Mouse (Mus musculus): ENCODE measurements around the gene Rbm3. TPM values are rescaled to one million over a fixed set of nuclear protein-coding genes. Genes with fewer than 3 reads are reported as not detected.

Gene Rbm3
- total RNA-seq (2023): 531 TPM

GRCm38 (mm10) chrX:8145153-8145991, at the start of gene Rbm3:
Gene Rbm3 (minus strand): TSS chrX:8145880.

GRCm38 (mm10) chrX:8193419-8193723, 47.7 kb upstream of the Rbm3 start, which contains the start of gene Ebp:
Gene Ebp (minus strand): TSS chrX:8193512.

GRCm38 (mm10) chrX:8175504-8176385, 30.1 kb upstream of the Rbm3 start, which contains the start of gene Tbc1d25:
Gene Tbc1d25 (minus strand): TSS chrX:8176181.

GRCm38 (mm10) chrX:8132017-8132976, 13.4 kb downstream of the Rbm3 start, which contains the start of gene Wdr13:
Gene Wdr13 (minus strand): TSS chrX:8132892.

GRCm38 (mm10) chrX:8090346-8090953, 55.2 kb downstream of the Rbm3 start, which contains the start of gene Was:
Gene Was (minus strand): TSS chrX:8090498.

Other genes starting within 250 kb of the Rbm3 start
- gene Pqbp1, start 246.6 kb downstream of the Rbm3 start, total RNA-seq (2023): 68.3 TPM
- gene Timm17b, start 246.5 kb downstream of the Rbm3 start, total RNA-seq (2023): 31.9 TPM
- not detected for gene Gm10491, start 238.0 kb downstream of the Rbm3 start, total RNA-seq (2023)
- gene Gm10490, start 236.3 kb downstream of the Rbm3 start, total RNA-seq (2023): not detected
- not detected for gene Pcsk1n, start 226.1 kb downstream of the Rbm3 start, total RNA-seq (2023)
- gene Eras, start 217.3 kb downstream of the Rbm3 start, total RNA-seq (2023): not detected
- 11.2 TPM for gene Hdac6, start 198.0 kb downstream of the Rbm3 start, total RNA-seq (2023)
- gene Gata1, start 167.8 kb downstream of the Rbm3 start, total RNA-seq (2023): 0.61 TPM
- not detected for gene Glod5, start 127.4 kb downstream of the Rbm3 start, total RNA-seq (2023)
- 32.6 TPM for gene Suv39h1, start 71.1 kb downstream of the Rbm3 start, total RNA-seq (2023)
- 100 TPM for gene Was, start 55.4 kb downstream of the Rbm3 start, total RNA-seq (2023)
- gene Wdr13, start 13.0 kb downstream of the Rbm3 start, total RNA-seq (2023): 44.8 TPM
- gene Tbc1d25, start 30.3 kb upstream of the Rbm3 start, total RNA-seq (2023): 16.1 TPM
- 41.9 TPM for gene Ebp, start 47.6 kb upstream of the Rbm3 start, total RNA-seq (2023)
- not detected for gene Porcn, start 60.6 kb upstream of the Rbm3 start, total RNA-seq (2023)
- gene Ftsj1, start 106.5 kb upstream of the Rbm3 start, total RNA-seq (2023): 14.0 TPM
- not detected for gene Slc38a5, start 125.3 kb upstream of the Rbm3 start, total RNA-seq (2023)
- not detected for gene Ssxb10, start 181.5 kb upstream of the Rbm3 start, total RNA-seq (2023)
- gene Ssxb9, start 221.1 kb upstream of the Rbm3 start, total RNA-seq (2023): not detected

Measured in CD8-positive naive resting alpha-beta T cell, adult 57 days (primary cell).